Mouse (Mus musculus): ENCODE measurements around the gene Afap1. TPM values are rescaled to one million over a fixed set of nuclear protein-coding genes. Genes with fewer than 3 reads are reported as not detected.

Afap1 gene
- polyA plus RNA-seq, 1 experiment from 2014 or later = 1.4 TPM

DNA sequence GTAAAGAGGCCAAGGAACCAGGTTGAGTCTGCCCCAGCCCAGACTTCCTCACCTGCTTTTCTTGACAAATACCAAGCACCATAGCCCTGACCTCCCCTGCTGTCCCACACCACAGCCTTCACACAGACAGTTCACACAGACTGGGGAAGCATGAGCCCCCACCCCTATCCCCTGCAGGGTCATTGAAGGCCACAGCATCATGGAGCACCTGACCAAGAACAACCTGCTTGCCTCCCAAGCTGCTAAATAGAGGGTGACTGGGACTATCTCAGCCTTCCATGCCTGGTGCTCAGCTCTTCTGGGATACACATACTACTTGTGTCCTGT is 148.1 kb downstream of the Afap1 start:
- H3K36me3 ChIP-seq (ENCODE audit: control insufficient read depth, insufficient read depth) = no peaks in the 10 kb centered on the region
- H3K27me3 ChIP-seq (ENCODE audit: control insufficient read depth, insufficient read depth, low read depth, low read length) = no peaks in the 10 kb centered on the region
- no peak overlapping the region for H3K9ac ChIP-seq (ENCODE audit: low read depth, low read length)
- no peak overlapping the region for H3K4me2 ChIP-seq (ENCODE audit: low read depth, low read length)
- ATAC-seq (ENCODE audit: low read depth) = no peak
- H3K27ac ChIP-seq (ENCODE audit: low read length) = no peak overlapping the region
- H3K4me3 ChIP-seq (ENCODE audit: low read depth, low read length) = no peak overlapping the region
- no peaks in the 10 kb centered on the region for H3K4me1 ChIP-seq (ENCODE audit: control insufficient read depth, low read depth, low read length)
- no peaks in the 10 kb centered on the region for H3K9me3 ChIP-seq (replicated peaks; ENCODE audit: control insufficient read depth, low read length)

GRCm38 (mm10) chr5:36041756-36042155 is 148.6 kb downstream of the Afap1 start:
- Histone ChIP-seq H3K27ac (ENCODE audit: low read length) (no peak overlapping the region), H3K4me3 (ENCODE audit: low read depth, low read length) (no peak overlapping the region), H3K4me2 (ENCODE audit: low read depth, low read length) (no peak overlapping the region), H3K36me3 (ENCODE audit: control insufficient read depth, insufficient read depth) (no peaks in the 10 kb centered on the region), H3K27me3 (ENCODE audit: control insufficient read depth, insufficient read depth, low read depth, low read length) (no peaks in the 10 kb centered on the region), H3K9ac (ENCODE audit: low read depth, low read length) (no peak overlapping the region), H3K4me1 (ENCODE audit: control insufficient read depth, low read depth, low read length) (no peaks in the 10 kb centered on the region), H3K9me3 (replicated peaks; ENCODE audit: control insufficient read depth, low read length) (no peaks in the 10 kb centered on the region)
- ATAC-seq (ENCODE audit: low read depth) = no peak
- 50% methylated on average over 6 of the region's 6 CpGs for WGBS (ENCODE audit: insufficient replicate concordance)

DNA sequence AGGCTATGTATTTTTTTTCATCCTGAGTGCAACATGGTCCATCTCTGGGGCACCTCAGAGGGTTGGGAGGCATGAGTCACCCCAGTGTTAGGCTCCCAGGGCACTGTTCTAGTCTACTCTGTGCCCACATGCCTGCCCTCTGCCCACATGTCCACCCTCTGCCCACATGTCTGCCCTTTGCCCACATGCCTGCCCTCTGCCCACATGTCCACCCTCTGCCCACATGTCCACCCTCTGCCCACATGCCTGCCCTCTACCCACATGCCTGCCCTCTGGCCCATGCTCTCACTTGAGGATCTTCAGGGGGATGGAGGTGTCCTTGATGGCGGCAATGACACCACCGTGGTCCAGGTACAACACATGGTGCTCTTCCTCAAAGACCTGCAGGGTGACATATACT is 150.0 kb downstream of the Afap1 start:
- no peak overlapping the region for H3K27ac ChIP-seq (ENCODE audit: low read length)
- no peaks in the 10 kb centered on the region for H3K27me3 ChIP-seq (ENCODE audit: control insufficient read depth, insufficient read depth, low read depth, low read length)
- no peak overlapping the region for H3K9ac ChIP-seq (ENCODE audit: low read depth, low read length)
- no peaks in the 10 kb centered on the region for H3K36me3 ChIP-seq (ENCODE audit: control insufficient read depth, insufficient read depth)
- WGBS (ENCODE audit: insufficient replicate concordance) = 66% methylated on average over 2 of the region's 2 CpGs
- ATAC-seq (ENCODE audit: low read depth) = no peak
- no peak overlapping the region for H3K4me3 ChIP-seq (ENCODE audit: low read depth, low read length)
- no peaks in the 10 kb centered on the region for H3K4me1 ChIP-seq (ENCODE audit: control insufficient read depth, low read depth, low read length)
- no peaks in the 10 kb centered on the region for H3K9me3 ChIP-seq (replicated peaks; ENCODE audit: control insufficient read depth, low read length)
- no peak overlapping the region for H3K4me2 ChIP-seq (ENCODE audit: low read depth, low read length)

Other genes starting within 250 kb of the Afap1 start
- gene Htra3, start 213.5 kb upstream of the Afap1 start, polyA plus RNA-seq (2015; fragmentation: Nextera tagmentation; extraction: Ambion mirVana) = 1.7 and 2.9 TPM in 2 replicates
- 2.6 and 3.2 TPM in 2 replicates for gene Sh3tc1, start 153.3 kb upstream of the Afap1 start, polyA plus RNA-seq (2015; fragmentation: Nextera tagmentation; extraction: Ambion mirVana)
- 0.20 and 0.45 TPM in 2 replicates for gene Ablim2, start 135.4 kb upstream of the Afap1 start, polyA plus RNA-seq (2015; fragmentation: Nextera tagmentation; extraction: Ambion mirVana)